Mouse (Mus musculus) embryonic stem cell, embryonic (primary cell): ENCODE measurements at regions not wholly inside any gene's neighbourhood (a gene's known extent, or its start where the extent isn't known, plus 50 kb on each side); places are given as distances from the start of the nearest gene placed in this dataset.

Experiments
- CTCF ChIA-PET, 4 experiments: fragments of 300-600 bp in 2 of 4; fragments of 350-600 bp in 2 of 4; sonication (Branson Sonifier 250); formaldehyde crosslinking; loops; one replicate each; lab custom pipeline; 2022; ENCODE audit warnings: inconsistent platforms in 2 of 4; lab: Charles Lee
- POLR2A ChIA-PET, 4 experiments: fragments of 300-600 bp in 2 of 4; fragments of 350-600 bp in 2 of 4; sonication (Branson Sonifier 250); formaldehyde crosslinking; loops; one replicate each; lab custom pipeline; 2022; ENCODE audit warnings: antibody characterized with exemption in 4 of 4, inconsistent platforms in 1 of 4; lab: Charles Lee

- POLR2A ChIA-PET, result no interaction called here
- CTCF ChIA-PET, result interaction anchor here in 1 of 4 experiments (0.9 kb wide), 1 partner anchor 17 kb away, joined by 3 read pairs; no protein-coding TSS in a partner anchor
Measured at GRCm38 (mm10) chr3:69953674-69954329, 53.6 kb upstream of the Otol1 start.

GRCm38 (mm10) chr3:69922792-69923418, 63.2 kb upstream of the Sptssb start:
- CTCF ChIA-PET, result no interaction called here
- POLR2A ChIA-PET, result no interaction called here

GRCm38 (mm10) chr3:69912859-69913258, 53.1 kb upstream of the Sptssb start:
- ChIA-PET POLR2A (no interaction called here), CTCF (no interaction called here)

- ChIA-PET CTCF (no interaction called here), POLR2A (no interaction called here)
Measured at GRCm38 (mm10) chr3:69910073-69910472, 50.3 kb upstream of the Sptssb start.
